Mouse (Mus musculus): Measurements from ENCODE around the gene Nckap5. TPM values are rescaled to one million over a fixed set of nuclear protein-coding genes. Genes with fewer than 3 reads are reported as not detected.
"Not testable (repeated sequence)": the region's sequence is repeated elsewhere in the genome, so short reads cannot be mapped to it uniquely, and the experiment has no call there.

Gene Nckap5
- total RNA-seq, 2 experiments from 2014 or later: not detected

DNA sequence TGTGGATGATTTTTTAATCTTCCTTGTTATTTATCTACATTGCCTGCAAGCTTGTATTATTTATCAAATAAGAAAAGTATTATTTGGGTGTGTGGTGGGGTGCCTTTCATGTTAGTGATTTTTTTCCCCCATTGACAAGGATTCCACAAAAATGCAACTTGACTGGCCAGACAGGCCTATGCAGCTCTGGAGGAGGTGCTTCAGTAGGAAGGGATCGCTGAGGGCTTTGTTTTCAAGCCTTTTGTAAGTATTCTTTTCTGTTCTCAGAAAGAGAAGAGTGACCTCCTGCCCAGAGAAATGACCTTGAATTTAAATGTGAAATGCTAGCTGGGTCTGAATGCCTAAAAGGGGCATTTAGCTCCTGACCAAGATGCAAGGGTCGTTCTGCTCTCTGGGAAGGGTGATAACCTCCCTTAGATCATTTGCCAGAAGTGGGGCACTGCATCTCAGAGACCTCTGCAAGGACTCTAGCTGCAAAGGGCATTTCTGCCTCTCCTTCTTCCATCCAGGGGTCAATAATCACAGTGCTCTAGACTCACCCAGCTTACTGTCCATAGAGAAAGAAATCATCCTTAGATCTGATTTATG is 50.2 kb downstream of the Nckap5 start:
- ATAC-seq (replicated peaks; ENCODE audit: low FRiP score, low TSS enrichment, poor library complexity, severe bottlenecking): not testable (repeated sequence)

DNA sequence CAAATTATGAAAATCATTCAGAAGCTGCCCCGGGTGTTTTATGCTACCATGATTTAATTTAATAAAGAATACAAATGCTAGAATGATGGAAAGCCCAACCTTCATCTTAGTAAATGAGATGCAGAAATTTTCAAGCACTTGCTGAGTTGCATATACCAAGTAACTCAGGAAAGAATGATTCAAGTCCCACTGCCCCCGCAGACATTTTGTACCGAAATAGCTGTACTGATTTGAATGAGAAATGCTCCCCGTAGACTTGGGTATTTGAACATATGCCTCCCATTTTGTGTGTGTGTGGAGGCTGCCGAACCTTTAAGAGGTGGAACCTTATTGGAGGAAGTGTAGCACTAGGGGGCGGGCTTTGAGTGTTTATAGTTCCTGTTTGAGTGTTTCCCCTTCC is 56.7 kb downstream of the Nckap5 start:
- not testable (repeated sequence) for ATAC-seq (replicated peaks; ENCODE audit: low FRiP score, low TSS enrichment, poor library complexity, severe bottlenecking)

DNA sequence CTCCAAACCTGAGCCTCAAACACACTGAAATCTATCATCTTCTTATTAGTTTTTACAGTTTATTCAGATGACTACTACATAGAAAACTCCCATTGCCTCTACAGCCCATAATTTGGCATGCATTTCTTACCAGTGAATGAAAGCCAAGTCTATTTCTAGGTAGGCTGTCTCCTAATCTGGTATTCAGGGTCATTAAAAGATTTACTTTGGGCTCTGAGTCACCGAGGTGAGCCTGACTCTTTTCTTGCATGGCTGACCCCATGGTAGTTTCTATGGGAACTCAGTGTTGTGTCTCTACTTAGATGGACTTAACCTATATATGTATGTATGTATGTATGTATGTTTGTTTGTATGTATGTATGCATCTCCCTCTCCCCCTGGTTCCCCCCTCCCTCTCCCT is 63.6 kb downstream of the Nckap5 start:
- no peak for ATAC-seq (replicated peaks; ENCODE audit: low FRiP score, low TSS enrichment, poor library complexity, severe bottlenecking)

DNA sequence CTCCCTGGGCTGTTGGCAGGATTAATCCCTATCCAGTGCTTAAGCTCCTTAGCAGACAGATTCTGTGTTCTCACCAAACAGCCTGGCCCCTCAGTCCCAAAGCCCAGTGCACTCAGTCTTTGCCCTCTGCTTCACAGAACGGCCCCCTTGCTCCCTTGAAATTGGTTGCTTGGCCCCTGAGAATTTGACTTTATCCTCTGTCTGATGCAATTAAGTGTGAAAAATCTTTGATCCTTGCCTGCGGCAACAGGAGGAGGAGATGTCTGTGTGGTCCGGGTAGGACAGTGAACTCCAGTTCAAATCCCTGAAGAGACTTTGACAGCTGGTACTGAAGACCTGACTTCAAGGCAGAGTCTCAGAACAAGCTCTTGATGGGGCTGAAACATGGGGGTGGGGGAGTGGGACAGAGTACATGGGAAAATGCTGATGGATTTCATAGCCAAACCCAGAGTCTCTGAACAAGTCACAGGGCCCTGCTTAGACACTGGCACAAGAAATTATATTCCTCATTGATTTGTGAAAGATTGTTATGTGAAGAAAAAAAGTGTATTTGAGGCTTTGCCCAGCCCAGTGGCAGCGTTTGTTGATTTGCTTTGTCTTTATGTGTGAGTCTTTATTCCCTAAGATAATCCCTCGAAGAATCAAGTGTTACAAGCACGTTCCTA is 65.0 kb downstream of the Nckap5 start:
- ATAC-seq (replicated peaks; ENCODE audit: low FRiP score, low TSS enrichment, poor library complexity, severe bottlenecking): no peak

DNA sequence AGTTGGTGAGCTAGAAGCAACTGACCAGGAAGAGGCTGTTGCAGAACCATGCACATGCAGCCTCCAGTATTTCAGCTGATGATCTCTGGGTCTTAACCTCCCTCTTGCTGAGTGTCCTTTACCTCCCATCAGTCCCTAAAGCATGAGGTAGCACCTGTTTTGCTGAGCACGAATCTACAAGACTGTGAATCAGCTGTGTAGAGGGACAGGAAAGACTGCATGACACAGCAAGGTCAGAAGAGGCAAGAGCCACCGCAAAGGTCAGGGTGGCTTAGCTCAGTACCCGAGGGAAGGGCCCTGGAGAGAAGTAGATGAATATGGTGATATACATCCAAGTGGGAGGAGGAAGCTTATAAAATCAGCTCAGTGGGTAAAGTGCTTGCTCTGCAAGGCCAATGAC is 66.4 kb downstream of the Nckap5 start:
- ATAC-seq (replicated peaks; ENCODE audit: low FRiP score, low TSS enrichment, poor library complexity, severe bottlenecking): no peak

DNA sequence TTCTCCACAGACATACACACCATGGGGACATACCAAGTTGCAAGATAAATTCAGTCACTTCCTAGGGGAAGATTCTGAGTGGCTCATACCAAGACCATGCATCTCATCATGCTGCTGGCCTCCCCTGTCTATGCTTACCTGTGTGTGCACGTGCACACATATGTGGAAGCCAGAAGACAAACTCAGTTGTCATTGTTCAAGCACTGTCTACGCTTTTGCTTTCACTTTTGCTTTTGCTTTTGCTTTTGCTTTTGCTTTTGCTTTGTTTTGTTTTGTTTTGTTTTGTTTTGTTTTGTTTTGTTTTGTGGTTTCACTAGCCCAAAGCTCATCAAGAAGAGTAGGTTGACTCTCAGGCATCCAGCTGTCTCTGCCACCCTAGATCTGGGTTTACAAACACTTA is 67.4 kb downstream of the Nckap5 start:
- no peak for ATAC-seq (replicated peaks; ENCODE audit: low FRiP score, low TSS enrichment, poor library complexity, severe bottlenecking)

DNA sequence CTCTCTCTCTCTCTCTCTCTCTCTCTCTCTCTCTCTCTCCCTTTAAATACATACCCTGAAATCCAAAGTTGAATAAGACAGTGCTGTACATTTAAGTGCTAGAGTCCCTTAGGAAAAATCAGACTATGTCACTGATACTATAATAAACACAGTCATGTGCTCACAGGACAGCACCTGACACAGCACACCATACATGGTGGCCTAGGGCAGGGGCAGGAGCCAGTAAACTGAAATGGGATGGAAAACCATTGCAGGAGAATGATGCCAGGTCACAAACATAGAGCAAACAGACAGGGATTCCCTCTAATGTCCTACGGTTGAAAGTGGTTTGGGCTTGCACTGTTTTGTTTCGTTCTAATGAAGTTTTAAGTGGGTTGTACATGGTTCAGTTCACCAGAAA is 70.2 kb downstream of the Nckap5 start:
- ATAC-seq (replicated peaks; ENCODE audit: low FRiP score, low TSS enrichment, poor library complexity, severe bottlenecking): no peak

DNA sequence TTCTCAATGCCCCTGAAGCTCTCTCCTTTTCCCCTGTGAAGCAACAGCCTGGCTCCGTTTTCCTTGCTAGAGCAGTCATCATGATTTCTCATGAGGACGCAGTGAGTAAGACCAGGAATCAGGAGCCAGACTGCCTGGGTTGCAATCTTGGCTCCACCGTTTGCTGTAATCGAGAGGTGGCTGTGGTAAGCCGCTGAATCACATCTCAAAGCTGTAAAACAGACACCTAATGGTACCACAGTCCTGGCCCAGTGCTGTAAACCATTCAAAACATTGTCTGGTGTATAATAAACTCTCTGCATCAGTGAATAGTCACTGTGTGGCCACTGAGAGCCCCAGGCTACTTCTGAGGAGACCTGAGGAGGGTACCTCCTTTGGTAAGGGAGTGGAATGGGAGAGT is 74.9 kb downstream of the Nckap5 start:
- ATAC-seq (replicated peaks; ENCODE audit: low FRiP score, low TSS enrichment, poor library complexity, severe bottlenecking): no peak

DNA sequence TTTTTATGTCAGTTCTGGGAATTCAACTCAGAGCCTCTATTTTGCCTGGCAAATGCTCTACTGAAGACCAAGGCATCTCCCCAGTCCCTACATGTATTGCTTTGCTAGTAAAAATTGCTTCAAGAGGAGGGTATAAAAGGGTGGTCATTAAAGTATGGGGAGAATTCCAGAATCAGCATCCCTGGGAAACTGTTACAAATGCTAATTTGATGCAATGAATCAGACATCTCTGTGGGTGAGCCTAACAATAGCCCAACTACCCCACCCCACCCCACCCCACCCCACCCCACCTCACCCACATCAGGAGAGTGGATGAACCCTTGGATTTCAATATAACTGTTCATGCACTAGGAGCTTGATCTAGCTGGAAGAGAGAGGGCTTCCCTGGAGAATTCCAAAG is 77.0 kb downstream of the Nckap5 start:
- ATAC-seq (replicated peaks; ENCODE audit: low FRiP score, low TSS enrichment, poor library complexity, severe bottlenecking): no peak

DNA sequence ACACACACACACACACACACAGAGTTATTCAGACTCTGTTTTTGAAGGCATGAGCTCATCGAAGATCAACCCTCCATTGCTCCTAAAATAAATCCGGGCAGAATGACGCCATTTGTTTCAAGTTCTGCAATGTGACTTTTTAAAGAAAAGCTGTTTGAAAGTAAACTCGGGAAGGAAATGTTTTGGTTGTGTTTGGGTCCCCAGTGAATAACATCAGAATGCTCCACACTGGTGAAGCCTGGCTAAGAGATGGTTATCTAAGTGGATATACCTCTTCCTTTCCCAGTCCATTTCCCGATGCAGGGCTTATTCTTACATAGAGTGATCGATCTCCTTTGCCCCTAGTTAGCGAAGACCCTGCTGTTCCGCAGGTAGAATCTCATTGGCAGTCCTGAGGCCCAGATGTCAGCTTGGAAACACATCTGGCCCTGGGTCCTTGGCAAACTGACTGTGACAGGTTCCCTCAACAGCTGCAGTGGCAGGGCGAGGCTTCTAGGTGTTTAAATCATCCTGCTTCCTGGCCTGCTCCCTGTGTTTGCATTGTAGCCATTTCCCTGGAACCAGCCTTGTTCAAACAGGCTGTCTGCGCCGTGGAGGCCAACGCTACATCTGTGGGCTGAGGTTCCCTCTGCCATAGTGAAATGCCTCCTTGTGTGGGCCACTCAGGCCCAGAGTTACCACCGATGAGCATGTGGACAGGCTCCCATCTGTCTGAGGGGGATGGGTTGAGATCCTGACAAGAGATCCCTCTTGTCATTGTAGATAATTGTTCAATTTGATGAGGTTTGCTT is 78.2 kb downstream of the Nckap5 start:
- no peak for ATAC-seq (replicated peaks; ENCODE audit: low FRiP score, low TSS enrichment, poor library complexity, severe bottlenecking)

DNA sequence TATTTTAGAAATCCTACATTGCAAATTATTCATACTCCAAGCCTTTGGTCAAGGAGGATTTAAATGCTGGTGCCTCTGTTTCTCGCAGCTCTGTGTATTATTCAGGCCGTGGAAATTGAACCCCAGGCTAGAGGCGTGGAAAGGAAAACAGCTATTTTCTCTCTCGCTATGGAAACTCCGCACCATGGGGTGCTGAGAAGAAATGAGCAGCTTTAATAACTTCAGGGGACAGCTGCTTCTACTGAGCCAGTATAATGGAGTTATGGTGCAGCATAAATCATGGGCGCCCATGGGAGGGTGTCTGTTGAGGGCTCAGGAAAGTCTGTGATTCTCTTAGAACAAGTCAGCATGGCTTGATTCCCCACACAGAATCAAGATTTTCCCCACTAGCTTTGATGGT is 79.5 kb downstream of the Nckap5 start:
- no peak for ATAC-seq (replicated peaks; ENCODE audit: low FRiP score, low TSS enrichment, poor library complexity, severe bottlenecking)

DNA sequence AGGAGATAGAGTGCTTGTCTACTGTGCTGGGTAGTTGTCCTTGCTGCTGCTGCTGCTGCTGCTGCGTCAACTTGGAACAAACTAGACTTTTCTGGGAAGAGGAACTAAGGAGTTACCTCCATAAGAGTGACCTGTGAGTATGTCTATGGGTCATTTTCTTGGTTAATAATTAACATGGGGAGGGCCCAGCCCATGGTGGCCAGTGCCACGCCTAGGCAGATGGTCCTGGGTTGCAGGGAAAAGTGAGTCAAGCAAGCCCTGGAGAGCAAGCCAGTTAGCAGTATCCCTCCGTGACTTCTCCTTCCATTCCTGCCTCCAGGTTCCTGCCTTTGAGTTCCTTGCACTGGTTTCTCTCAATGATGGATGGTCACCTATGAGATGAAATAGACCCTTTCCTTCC is 80.4 kb downstream of the Nckap5 start:
- ATAC-seq (replicated peaks; ENCODE audit: low FRiP score, low TSS enrichment, poor library complexity, severe bottlenecking): no peak

DNA sequence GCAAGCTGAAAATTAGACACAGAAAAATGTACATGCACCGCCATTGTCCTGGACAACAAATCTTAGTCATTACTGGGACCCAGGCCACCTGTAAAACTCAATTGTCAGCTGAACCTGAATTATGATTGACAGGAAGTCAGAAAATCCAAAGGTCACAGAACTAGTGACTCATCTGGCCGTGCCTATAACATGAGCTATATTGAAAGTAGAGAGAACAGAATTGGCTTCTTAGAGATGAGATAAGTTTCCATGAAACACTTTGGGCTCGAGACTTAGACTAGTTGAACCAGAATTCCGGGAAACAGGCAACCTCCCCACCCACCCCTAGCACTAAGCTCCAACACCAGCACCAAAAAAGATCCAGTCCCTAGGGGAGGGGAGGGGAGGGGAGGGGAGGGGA is 82.7 kb downstream of the Nckap5 start:
- ATAC-seq (replicated peaks; ENCODE audit: low FRiP score, low TSS enrichment, poor library complexity, severe bottlenecking): no peak

DNA sequence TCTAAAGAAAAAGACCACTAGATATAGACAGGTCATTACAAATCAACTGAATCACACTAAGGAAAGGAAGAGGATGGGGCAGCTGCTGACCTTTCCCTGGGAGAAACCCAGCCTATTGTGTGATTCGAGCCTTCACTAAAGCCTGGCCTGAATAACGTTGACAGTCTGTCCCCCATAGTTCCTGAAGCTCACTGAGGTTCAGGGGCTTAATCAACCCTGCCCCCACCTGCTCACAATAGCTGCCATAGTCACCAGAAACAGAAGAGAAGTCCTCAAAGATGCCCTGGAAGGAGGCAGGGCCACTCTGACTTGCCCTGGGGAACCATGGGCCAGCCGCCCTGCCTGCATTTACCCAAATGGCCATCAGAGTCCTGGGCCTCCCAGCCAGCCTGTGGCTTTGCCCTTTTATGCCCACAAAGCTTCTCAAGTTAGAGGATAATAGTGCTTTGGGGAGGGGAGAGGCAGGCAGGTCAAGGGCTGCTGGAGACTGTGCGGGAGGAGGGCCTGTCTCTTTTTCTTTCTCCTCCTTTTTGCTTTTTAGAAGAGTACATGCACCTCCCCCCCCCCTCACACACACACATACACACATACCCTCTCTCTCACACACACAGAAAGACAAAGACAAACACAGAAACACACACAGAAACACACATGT is 85.0 kb downstream of the Nckap5 start:
- no peak for ATAC-seq (replicated peaks; ENCODE audit: low FRiP score, low TSS enrichment, poor library complexity, severe bottlenecking)

DNA sequence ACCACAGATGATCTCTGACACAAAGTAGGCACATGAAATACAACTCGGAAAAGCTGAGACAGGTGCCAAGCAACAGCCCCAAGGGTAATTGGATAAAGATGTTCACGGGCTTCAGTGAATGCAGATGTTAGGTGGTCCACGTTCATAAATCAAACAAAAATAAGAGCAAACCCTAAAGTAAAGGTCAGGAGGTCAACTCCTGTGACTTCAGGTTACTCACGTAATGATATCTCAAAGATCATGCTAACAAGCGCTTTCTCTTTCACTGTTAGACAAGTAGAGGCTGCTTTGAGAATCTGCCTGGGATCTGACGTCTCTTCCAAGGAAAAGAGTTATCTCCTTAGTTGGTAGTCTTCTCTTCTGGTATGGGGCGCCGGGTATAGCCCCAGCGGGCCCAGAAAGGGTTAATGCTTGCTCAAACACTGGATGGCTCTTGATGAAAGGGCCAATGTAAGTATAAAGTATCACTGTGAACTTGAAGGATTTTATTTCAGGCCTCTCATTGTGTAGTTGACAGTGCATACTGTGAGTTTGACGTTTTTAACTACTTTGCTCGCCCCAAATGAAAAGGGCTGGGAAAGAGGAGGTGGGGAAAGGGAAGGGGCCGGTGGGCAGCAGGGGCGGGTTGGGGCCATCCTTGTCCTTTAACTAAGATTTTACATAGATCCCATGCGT is 85.8 kb downstream of the Nckap5 start:
- ATAC-seq (replicated peaks; ENCODE audit: low FRiP score, low TSS enrichment, poor library complexity, severe bottlenecking): no peak

DNA sequence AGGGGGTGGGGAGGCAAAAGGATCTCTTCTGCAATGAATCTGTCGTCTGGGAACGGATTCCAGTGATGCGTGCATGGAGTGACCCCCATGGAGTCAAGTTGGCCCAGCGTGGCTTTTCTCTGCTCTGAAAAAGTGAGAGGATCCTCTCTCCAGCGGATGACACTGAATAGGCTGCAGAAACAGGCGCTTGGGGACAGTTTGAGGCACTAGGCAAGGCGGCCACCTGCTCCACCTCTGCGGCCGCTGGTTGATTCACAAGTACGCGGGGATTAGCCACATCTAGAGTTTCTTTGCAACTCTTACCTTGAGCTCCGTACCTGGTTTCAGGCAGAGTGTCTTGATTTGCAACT is 92.3 kb downstream of the Nckap5 start:
- no peak for ATAC-seq (replicated peaks; ENCODE audit: low FRiP score, low TSS enrichment, poor library complexity, severe bottlenecking)

DNA sequence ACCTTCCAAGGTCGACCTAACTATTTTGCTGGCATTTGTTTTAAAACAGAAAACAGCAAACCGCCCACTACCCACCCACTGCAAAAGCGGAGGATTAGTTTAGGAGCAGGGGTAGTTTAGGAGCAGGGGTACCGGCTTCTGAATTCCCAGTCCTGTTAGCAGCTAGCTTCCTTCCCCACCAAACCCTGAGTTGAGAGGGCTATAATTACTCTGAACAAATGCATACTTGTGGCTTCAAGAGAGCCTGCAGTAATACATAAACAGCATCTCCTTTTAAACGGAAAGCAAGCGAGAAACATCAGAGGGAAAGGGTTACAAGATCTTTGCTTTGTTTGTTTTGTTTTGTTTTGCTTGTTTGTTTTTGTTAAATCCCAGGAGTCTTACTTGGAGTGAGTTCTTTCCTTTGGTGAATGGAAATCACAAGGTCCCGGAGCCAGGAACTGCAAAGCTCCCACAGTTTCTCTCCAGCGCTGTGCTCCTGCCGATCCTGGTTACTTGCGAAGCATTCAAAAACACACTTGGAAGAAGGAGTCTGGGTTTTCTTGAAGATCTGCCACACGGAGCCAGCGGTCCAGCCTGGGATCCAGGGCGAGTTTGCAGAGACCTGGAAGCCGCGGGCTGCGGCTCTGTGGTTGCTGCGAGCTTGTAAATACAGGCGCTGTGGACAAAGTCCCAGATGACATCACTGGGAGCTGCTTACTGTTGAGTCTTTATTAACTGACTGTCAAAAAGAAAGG is 92.9 kb downstream of the Nckap5 start:
- no peak; the same call in 1 of the 2 replicates for ATAC-seq (replicated peaks; ENCODE audit: low FRiP score, low TSS enrichment, poor library complexity, severe bottlenecking)

DNA sequence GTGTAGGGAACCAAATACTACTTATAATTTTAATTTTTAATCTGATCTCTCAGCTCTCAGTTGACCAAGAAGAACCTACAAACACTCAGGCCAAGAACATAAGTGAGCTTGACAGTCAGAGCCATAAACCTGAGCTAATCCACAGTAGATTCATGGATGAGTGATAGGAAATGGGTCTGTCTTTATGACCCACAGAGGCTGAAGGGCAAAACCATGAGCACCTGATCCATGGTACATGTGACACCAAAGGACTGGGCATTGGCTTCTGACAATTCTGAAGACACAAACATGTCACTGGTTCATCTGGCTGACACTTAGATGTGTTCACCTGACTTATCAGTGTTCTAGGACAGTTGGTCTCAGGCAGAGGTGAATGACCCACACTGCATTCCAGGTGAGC is 98.9 kb downstream of the Nckap5 start:
- ATAC-seq (replicated peaks; ENCODE audit: low FRiP score, low TSS enrichment, poor library complexity, severe bottlenecking): no peak

DNA sequence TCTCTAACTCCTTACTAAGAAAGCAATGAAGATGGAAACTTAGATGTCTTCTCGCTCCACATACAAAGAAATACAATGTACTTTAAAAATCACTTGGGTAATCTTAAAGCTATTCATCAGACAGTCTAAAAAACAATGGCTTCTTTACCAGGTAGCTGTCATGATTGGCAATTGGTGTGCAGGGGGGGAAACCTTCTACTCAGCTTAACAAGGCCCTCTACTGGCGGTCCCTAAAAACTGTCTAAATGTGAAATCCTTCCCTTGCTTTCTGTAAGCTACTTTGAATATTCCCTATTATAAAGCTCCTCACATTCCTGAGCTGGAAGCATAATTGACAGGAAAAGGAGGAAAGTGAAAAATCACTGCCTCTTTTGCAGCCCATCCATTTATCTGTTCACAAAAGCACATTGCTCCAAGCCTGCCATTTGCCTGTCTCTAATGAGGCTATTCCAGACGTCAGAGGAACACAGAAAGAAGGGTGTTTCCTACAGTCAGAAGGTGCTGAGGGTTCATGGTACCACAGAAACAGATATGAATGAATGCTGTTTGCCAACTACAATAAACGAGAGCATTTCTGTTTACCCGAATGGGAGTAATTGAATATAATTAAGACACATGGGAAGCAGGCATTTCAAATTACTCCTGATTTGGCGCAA is 104.1 kb downstream of the Nckap5 start:
- no peak for ATAC-seq (replicated peaks; ENCODE audit: low FRiP score, low TSS enrichment, poor library complexity, severe bottlenecking)
